Mouse (Mus musculus) small intestine, adult 2 months (tissue): Measurements from ENCODE around the gene Chmp4b. TPM values are rescaled to one million over a fixed set of nuclear protein-coding genes. Genes with fewer than 3 reads are reported as not detected.

Experiments
- H3K27ac ChIP-seq: fragments of 200-500 bp; 2 replicates; pipeline ENCODE4 v1.5.1; 2012; ENCODE audit warnings: low read depth, low read length, control low read depth, inconsistent platforms; ENCODE audit not compliant: insufficient read depth
- H3K27me3 ChIP-seq: fragments of 200-500 bp; 2 replicates; pipeline ENCODE4 v1.6.1; 2012; ENCODE audit warnings: mild to moderate bottlenecking, moderate library complexity, low read length, inconsistent platforms; ENCODE audit not compliant: control insufficient read depth, insufficient read depth
- H3K36me3 ChIP-seq: fragments of 200-500 bp; 2 replicates; pipeline ENCODE4 v1.6.1; 2012; ENCODE audit warnings: mild to moderate bottlenecking, low read length, control low read depth, inconsistent platforms; ENCODE audit not compliant: control insufficient read depth, insufficient read depth
- H3K4me1 ChIP-seq: fragments of 200-500 bp; 2 replicates; pipeline ENCODE4 v1.6.1; 2012; ENCODE audit warnings: low read length, inconsistent platforms, mixed read lengths; ENCODE audit not compliant: control insufficient read depth, insufficient read depth, insufficient read length
- H3K4me3 ChIP-seq: fragments of 200-500 bp; 2 replicates; pipeline ENCODE4 v1.5.1; 2012; ENCODE audit warnings: low read depth, mild to moderate bottlenecking, control low read depth, inconsistent platforms, low read length, moderate library complexity
- CTCF ChIP-seq: fragments of 200-500 bp; IDR thresholded peaks from 2 replicates; pipeline ENCODE4 v1.5.1; 2012; ENCODE audit warnings: low read depth, mild to moderate bottlenecking, control low read depth, inconsistent platforms, low read length, moderate library complexity, mixed read lengths; ENCODE audit not compliant: insufficient replicate concordance, insufficient read length; ENCODE audit errors: extremely low read depth
- POLR2A ChIP-seq: fragments of 200-500 bp; IDR thresholded peaks from 2 replicates; pipeline ENCODE4 v1.6.1; 2012; ENCODE audit warnings: low read depth, mild to moderate bottlenecking, control low read depth, inconsistent platforms, low read length, moderate library complexity
- whole genome bisulfite sequencing: fragments of 180-500 bp; shearing (Covaris S2); methylation state at CpG from one replicate; pipeline ENCODE4 v1.1.7; 2018; 5-methylcytosine and 5-hydroxymethylcytosine counted together
- polyA plus RNA-seq: library from polyadenylated mRNA; depleted of rRNA; stranded (reverse); fragments of >200 nt; gene quantifications from 2 replicates; pipeline ENCODE4 v1.2.3, GENCODE M21; 2012

Chmp4b gene
- polyA plus RNA-seq, 1 experiment, result 131 TPM

GRCm38 (mm10) chr2:154711701-154712100 is 60.2 kb downstream of the Chmp4b start:
- Histone ChIP-seq H3K27ac (no peak overlapping the region), H3K4me3 (no peak overlapping the region), H3K4me1 (no peaks in the 10 kb centered on the region), H3K36me3 (no peaks in the 10 kb centered on the region), H3K27me3 (no peaks in the 10 kb centered on the region)
- 62% methylated on average over 3 of the region's 3 CpGs for WGBS
- TF ChIP-seq POLR2A (no peak), CTCF (no peak)

GRCm38 (mm10) chr2:154712271-154712677 is 60.8 kb downstream of the Chmp4b start:
- Histone ChIP-seq H3K4me1 (no peaks in the 10 kb centered on the region), H3K27me3 (no peaks in the 10 kb centered on the region), H3K27ac (no peak overlapping the region), H3K36me3 (no peaks in the 10 kb centered on the region), H3K4me3 (no peak overlapping the region)
- 38% methylated on average over 5 of the region's 5 CpGs for WGBS
- TF ChIP-seq POLR2A (0 out of 2 replicates have a peak, but pooled peaks have one; percentile 7), CTCF (peak; percentile 89; the same call in 1 of the 2 replicates)

- no peak overlapping the region for H3K4me3 ChIP-seq
- no peaks in the 10 kb centered on the region for H3K36me3 ChIP-seq
- no peaks in the 10 kb centered on the region for H3K27me3 ChIP-seq
- whole genome bisulfite sequencing, result 38% methylated on average over 6 of the region's 6 CpGs
- TF ChIP-seq POLR2A, result no peak
- TF ChIP-seq CTCF, result no peak
- H3K27ac ChIP-seq, result no peak overlapping the region
- no peaks in the 10 kb centered on the region for H3K4me1 ChIP-seq
Measured at GRCm38 (mm10) chr2:154713083-154713482, 61.6 kb downstream of the Chmp4b start.

- 81% methylated on average over 3 of the region's 3 CpGs for WGBS
Measured at GRCm38 (mm10) chr2:154713964-154714363, 62.5 kb downstream of the Chmp4b start.

GRCm38 (mm10) chr2:154716586-154716985 is 65.1 kb downstream of the Chmp4b start:
- H3K27me3 ChIP-seq, result no peaks in the 10 kb centered on the region
- 52% methylated on average over 4 of the region's 4 CpGs for WGBS
- H3K4me1 ChIP-seq, result no peaks in the 10 kb centered on the region
- no peaks in the 10 kb centered on the region for H3K36me3 ChIP-seq
- TF ChIP-seq CTCF, result no peak
- no peak for TF ChIP-seq POLR2A
- H3K27ac ChIP-seq, result no peak overlapping the region
- H3K4me3 ChIP-seq, result no peak overlapping the region

More at GRCm38 (mm10) chr2:154713964-154714363, 62.5 kb downstream of the Chmp4b start:
- Histone ChIP-seq H3K4me1 (no peaks in the 10 kb centered on the region), H3K27ac (no peak overlapping the region), H3K36me3 (no peaks in the 10 kb centered on the region), H3K4me3 (no peak overlapping the region), H3K27me3 (no peaks in the 10 kb centered on the region)
- TF ChIP-seq POLR2A, result no peak
- TF ChIP-seq CTCF, result no peak

- H3K27ac ChIP-seq, result no peak overlapping the region
- TF ChIP-seq POLR2A (no peak), CTCF (no peak)
- no peaks in the 10 kb centered on the region for H3K36me3 ChIP-seq
Measured at GRCm38 (mm10) chr2:154717081-154717480, 65.6 kb downstream of the Chmp4b start.

GRCm38 (mm10) chr2:154718855-154719556 is 67.5 kb downstream of the Chmp4b start:
- TF ChIP-seq POLR2A (no peak), CTCF (no peak)
- Histone ChIP-seq H3K27ac (no peak overlapping the region), H3K36me3 (no peaks in the 10 kb centered on the region), H3K27me3 (no peaks in the 10 kb centered on the region), H3K4me3 (no peak overlapping the region), H3K4me1 (no peaks in the 10 kb centered on the region)
- 72% methylated on average over 12 of the region's 12 CpGs for WGBS

More at GRCm38 (mm10) chr2:154717081-154717480, 65.6 kb downstream of the Chmp4b start:
- H3K27me3 ChIP-seq, result no peaks in the 10 kb centered on the region
- no peak overlapping the region for H3K4me3 ChIP-seq
- H3K4me1 ChIP-seq, result no peaks in the 10 kb centered on the region

- H3K4me3 ChIP-seq, result no peak overlapping the region
- H3K36me3 ChIP-seq, result no peaks in the 10 kb centered on the region
- no peaks in the 10 kb centered on the region for H3K27me3 ChIP-seq
- H3K27ac ChIP-seq, result no peak overlapping the region
- WGBS, result 70% methylated on average over 2 of the region's 2 CpGs
- H3K4me1 ChIP-seq, result no peaks in the 10 kb centered on the region
- TF ChIP-seq CTCF, result no peak
- TF ChIP-seq POLR2A, result no peak
Measured at GRCm38 (mm10) chr2:154720315-154720714, 68.8 kb downstream of the Chmp4b start.
